24 mouse cellular contexts compared by ENCODE assay signal in the genomic region with DNA sequence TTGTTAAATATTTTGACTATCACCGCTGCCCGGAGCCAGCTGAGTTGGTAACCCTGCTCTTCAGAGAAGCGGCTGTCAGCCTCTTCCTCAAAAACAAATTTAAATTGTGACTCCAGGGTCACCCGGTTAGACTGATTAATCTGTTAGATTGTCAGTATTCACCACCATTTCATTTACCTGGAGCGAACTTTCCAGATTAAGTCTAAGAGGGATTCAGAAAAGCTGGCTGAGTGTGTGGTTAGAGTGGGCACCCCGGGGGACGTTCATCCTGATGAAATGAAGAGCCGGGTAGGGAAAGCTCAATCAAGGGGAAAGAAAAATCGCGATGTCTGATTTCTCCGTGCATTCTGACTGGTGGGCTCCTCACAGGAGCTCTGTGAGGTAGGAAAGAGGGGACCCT.
DNase-seq lines count a peak whose midpoint lies in the region; ATAC-seq and TF ChIP-seq lines count a peak whose summit lies in the region.
"Had no signal": no experiment of that assay in that cellular context is flagged by ENCODE, and none has a peak within 500 bp of the region (broad histone marks: within the 10 kb centered on the region; RNA-seq: fewer than 3 reads in every experiment).

No protein-coding gene starts in this region.

- no peak for TF ChIP-seq CTCF in midbrain, postnatal 0 days (IDR thresholded peaks at IDR 0.05)

- H3K9me3 ChIP-seq in embryonic facial prominence, embryonic 13.5 days, result no peaks in the 10 kb centered on the region
- no peaks in the 10 kb centered on the region for H3K9me3 ChIP-seq in embryonic facial prominence, embryonic 10.5 days
- H3K9me3 ChIP-seq in heart, embryonic 15.5 days (replicated peaks), result no peaks in the 10 kb centered on the region
- no peaks in the 10 kb centered on the region for H3K9me3 ChIP-seq in midbrain, embryonic 11.5 days (ENCODE audit: control insufficient read depth, low read length)
- H3K9me3 ChIP-seq in midbrain, postnatal 0 days (ENCODE audit: low read length), result no peaks in the 10 kb centered on the region
- H3K9me3 ChIP-seq: limb, embryonic 13.5 days; lung, embryonic 15.5 days; midbrain, embryonic 13.5 days; neural tube, embryonic 15.5 days had no signal

- 0 out of 2 replicates have a peak overlapping the region, but pooled peaks have one; percentile 17 for H3K4me2 ChIP-seq in embryonic facial prominence, embryonic 13.5 days
- 0 out of 2 replicates have a peak overlapping the region, but pooled peaks have one; percentile 24 for H3K4me2 ChIP-seq in heart, embryonic 15.5 days
- no peak overlapping the region for H3K4me2 ChIP-seq in midbrain, embryonic 11.5 days
- no peak overlapping the region for H3K4me2 ChIP-seq in midbrain, postnatal 0 days (ENCODE audit: low read depth, low read length, poor library complexity, severe bottlenecking)
- H3K4me2 ChIP-seq: limb, embryonic 13.5 days; liver, embryonic 11.5 days; lung, embryonic 15.5 days; midbrain, embryonic 13.5 days; neural tube, embryonic 15.5 days had no signal

- H3K9ac ChIP-seq in embryonic facial prominence, embryonic 13.5 days, result no peak overlapping the region
- H3K9ac ChIP-seq in heart, embryonic 15.5 days, result no peak overlapping the region
- H3K9ac ChIP-seq in midbrain, embryonic 11.5 days (ENCODE audit: low read length), result no peak overlapping the region
- H3K9ac ChIP-seq in midbrain, postnatal 0 days (replicated peaks; ENCODE audit: low read length, poor library complexity, severe bottlenecking), result no peak overlapping the region
- H3K9ac ChIP-seq: limb, embryonic 13.5 days; lung, embryonic 15.5 days; midbrain, embryonic 13.5 days; neural tube, embryonic 15.5 days had no signal

- H3K4me1 ChIP-seq in embryonic facial prominence, embryonic 13.5 days, result peaks cover 18% of the 10 kb centered on the region
- no peaks in the 10 kb centered on the region for H3K4me1 ChIP-seq in embryonic facial prominence, embryonic 10.5 days
- H3K4me1 ChIP-seq in heart, embryonic 15.5 days (replicated peaks), result peaks cover 4% of the 10 kb centered on the region; the same call in 1 of the 2 replicates
- no peaks in the 10 kb centered on the region; the same call in 1 of the 2 replicates for H3K4me1 ChIP-seq in midbrain, embryonic 11.5 days (ENCODE audit: control insufficient read depth, insufficient read depth, low read length)
- H3K4me1 ChIP-seq in midbrain, postnatal 0 days (ENCODE audit: insufficient read depth, low read length), result no peaks in the 10 kb centered on the region

- 72% methylated on average over 11 of the region's 11 CpGs for WGBS in embryonic facial prominence, embryonic 13.5 days
- 81% methylated on average over 11 of the region's 11 CpGs for WGBS in embryonic facial prominence, embryonic 10.5 days
- 74% methylated on average over 11 of the region's 11 CpGs for WGBS in heart, embryonic 15.5 days
- 68% methylated on average over 11 of the region's 11 CpGs for WGBS in midbrain, embryonic 11.5 days
- 56% methylated on average over 11 of the region's 11 CpGs for WGBS in midbrain, postnatal 0 days

- no peak overlapping the region for H3K4me3 ChIP-seq in embryonic facial prominence, embryonic 13.5 days
- no peak overlapping the region for H3K4me3 ChIP-seq in embryonic facial prominence, embryonic 10.5 days
- no peak overlapping the region for H3K4me3 ChIP-seq in heart, embryonic 15.5 days
- H3K4me3 ChIP-seq in midbrain, embryonic 11.5 days (ENCODE audit: low read depth, low read length), result no peak overlapping the region
- no peak overlapping the region for H3K4me3 ChIP-seq in midbrain, postnatal 0 days (ENCODE audit: low read depth, low read length)
- H3K4me3 ChIP-seq: gastrocnemius, adult 2 months; limb, embryonic 13.5 days; lung, embryonic 15.5 days; midbrain, embryonic 13.5 days; neural tube, embryonic 15.5 days had no signal

- no peak for ATAC-seq in embryonic facial prominence, embryonic 13.5 days (ENCODE audit: insufficient number of reproducible peaks, insufficient read depth, low FRiP score, low TSS enrichment, low read depth)
- no peak for ATAC-seq in heart, embryonic 15.5 days (replicated peaks; ENCODE audit: insufficient number of reproducible peaks, insufficient read depth, low FRiP score, low read depth)
- ATAC-seq in midbrain, embryonic 11.5 days (ENCODE audit: low FRiP score), result no peak
- no peak for ATAC-seq in midbrain, postnatal 0 days (ENCODE audit: low FRiP score)
- ATAC-seq: forebrain, embryonic 14.5 days; intestine, embryonic 16.5 days; midbrain, embryonic 13.5 days had no signal

- H3K27me3 ChIP-seq in embryonic facial prominence, embryonic 13.5 days, result no peaks in the 10 kb centered on the region
- no peaks in the 10 kb centered on the region; the same call in 1 of the 2 replicates for H3K27me3 ChIP-seq in embryonic facial prominence, embryonic 10.5 days (replicated peaks; ENCODE audit: low read depth, poor library complexity, severe bottlenecking)
- H3K27me3 ChIP-seq in heart, embryonic 15.5 days, result no peaks in the 10 kb centered on the region
- H3K27me3 ChIP-seq in midbrain, embryonic 11.5 days (ENCODE audit: control insufficient read depth, insufficient read depth, low read length), result no peaks in the 10 kb centered on the region
- H3K27me3 ChIP-seq in midbrain, postnatal 0 days (ENCODE audit: insufficient read depth, low read length), result no peaks in the 10 kb centered on the region
- H3K27me3 ChIP-seq: lung, embryonic 15.5 days; midbrain, embryonic 13.5 days; neural tube, embryonic 15.5 days; Patski had no signal

- no peak overlapping the region for H3K27ac ChIP-seq in embryonic facial prominence, embryonic 13.5 days
- H3K27ac ChIP-seq in embryonic facial prominence, embryonic 10.5 days (replicated peaks), result no peak overlapping the region
- H3K27ac ChIP-seq in heart, embryonic 15.5 days, result 0 out of 2 replicates have a peak overlapping the region, but pooled peaks have one; percentile 12
- no peak overlapping the region for H3K27ac ChIP-seq in midbrain, embryonic 11.5 days (ENCODE audit: low read depth, low read length)
- H3K27ac ChIP-seq in midbrain, postnatal 0 days (ENCODE audit: low read depth, low read length), result no peak overlapping the region
- H3K27ac ChIP-seq: gastrocnemius, adult 2 months; kidney, postnatal 0 days; limb, embryonic 13.5 days; lung, embryonic 15.5 days; midbrain, embryonic 13.5 days; neural tube, embryonic 15.5 days; stomach, postnatal 0 days had no signal

- no peak for DNase-seq in embryonic facial prominence, embryonic 10.5 days (ENCODE audit: low spot score)
- no peak for DNase-seq in heart, adult 8-10 months (ENCODE audit: low spot score)
- peak; percentile 78 for DNase-seq in midbrain, embryonic 11.5 days (ENCODE audit: low spot score, missing footprints)
- no peak for DNase-seq in midbrain, postnatal 0 days (ENCODE audit: low spot score)
- no peak for DNase-seq in B cell, adult 2 months
- DNase-seq: cerebellum, adult 11-12 months; cerebellum, adult 9-11 months; gastrocnemius, adult 2 months; gastrocnemius, postnatal 36 days; right cerebral cortex, adult 18-20 months; thymus, adult 18-20 months; thymus, postnatal 25 days had no signal

- no peaks in the 10 kb centered on the region for H3K36me3 ChIP-seq in embryonic facial prominence, embryonic 13.5 days
- H3K36me3 ChIP-seq in embryonic facial prominence, embryonic 10.5 days (replicated peaks), result no peaks in the 10 kb centered on the region
- H3K36me3 ChIP-seq in heart, embryonic 15.5 days, result no peaks in the 10 kb centered on the region
- H3K36me3 ChIP-seq in midbrain, embryonic 11.5 days (ENCODE audit: control insufficient read depth, insufficient read depth, low read length), result no peaks in the 10 kb centered on the region
- H3K36me3 ChIP-seq in midbrain, postnatal 0 days (ENCODE audit: insufficient read depth, low read length), result no peaks in the 10 kb centered on the region
- H3K36me3 ChIP-seq: limb, embryonic 13.5 days; lung, embryonic 15.5 days; midbrain, embryonic 13.5 days; neural tube, embryonic 15.5 days had no signal

Comparison
In these comparisons a context has a peak if more than half of its experiments do, and no peak if none do; other contexts are left out.
1. H3K4me2 ChIP-seq: peak in embryonic facial prominence, embryonic 13.5 days (single experiment) and heart, embryonic 15.5 days (single experiment); none in midbrain, embryonic 11.5 days (single experiment) and midbrain, postnatal 0 days (single experiment).